Mouse (Mus musculus) small intestine, adult 2 months (tissue): Measurements from ENCODE around the gene Galnt7. TPM values are rescaled to one million over a fixed set of nuclear protein-coding genes. Genes with fewer than 3 reads are reported as not detected.
A peak's percentile ranks its signal among the peaks of the same experiment; 100 is the strongest.

Experiments used
- H3K27ac ChIP-seq: fragments of 200-500 bp; 2 replicates; pipeline ENCODE4 v1.5.1; 2012; ENCODE audit warnings: low read depth, low read length, control low read depth, inconsistent platforms; ENCODE audit not compliant: insufficient read depth
- H3K27me3 ChIP-seq: fragments of 200-500 bp; 2 replicates; pipeline ENCODE4 v1.6.1; 2012; ENCODE audit warnings: mild to moderate bottlenecking, moderate library complexity, low read length, inconsistent platforms; ENCODE audit not compliant: control insufficient read depth, insufficient read depth
- H3K36me3 ChIP-seq: fragments of 200-500 bp; 2 replicates; pipeline ENCODE4 v1.6.1; 2012; ENCODE audit warnings: mild to moderate bottlenecking, low read length, control low read depth, inconsistent platforms; ENCODE audit not compliant: control insufficient read depth, insufficient read depth
- H3K4me1 ChIP-seq: fragments of 200-500 bp; 2 replicates; pipeline ENCODE4 v1.6.1; 2012; ENCODE audit warnings: low read length, inconsistent platforms, mixed read lengths; ENCODE audit not compliant: control insufficient read depth, insufficient read depth, insufficient read length
- H3K4me3 ChIP-seq: fragments of 200-500 bp; 2 replicates; pipeline ENCODE4 v1.5.1; 2012; ENCODE audit warnings: low read depth, mild to moderate bottlenecking, control low read depth, inconsistent platforms, low read length, moderate library complexity
- CTCF ChIP-seq: fragments of 200-500 bp; IDR thresholded peaks from 2 replicates; pipeline ENCODE4 v1.5.1; 2012; ENCODE audit warnings: low read depth, mild to moderate bottlenecking, control low read depth, inconsistent platforms, low read length, moderate library complexity, mixed read lengths; ENCODE audit not compliant: insufficient replicate concordance, insufficient read length; ENCODE audit errors: extremely low read depth
- POLR2A ChIP-seq: fragments of 200-500 bp; IDR thresholded peaks from 2 replicates; pipeline ENCODE4 v1.6.1; 2012; ENCODE audit warnings: low read depth, mild to moderate bottlenecking, control low read depth, inconsistent platforms, low read length, moderate library complexity
- WGBS: fragments of 180-500 bp; shearing (Covaris S2); methylation state at CpG from one replicate; pipeline ENCODE4 v1.1.7; 2018; 5-methylcytosine and 5-hydroxymethylcytosine counted together
- polyA plus RNA-seq: library from polyadenylated mRNA; depleted of rRNA; stranded (reverse); fragments of >200 nt; gene quantifications from 2 replicates; pipeline ENCODE4 v1.2.3, GENCODE M21; 2012

Gene Galnt7
- polyA plus RNA-seq, 1 experiment = 3.7 TPM

GRCm38 (mm10) chr8:57611419-57611977, 41.3 kb downstream of the Galnt7 start:
- peaks cover 14% of the 10 kb centered on the region; the same call in 1 of the 2 replicates for H3K4me1 ChIP-seq
- TF ChIP-seq POLR2A = no peak
- WGBS = 39% methylated on average over 7 of the region's 7 CpGs
- no peak overlapping the region for H3K27ac ChIP-seq
- no peaks in the 10 kb centered on the region for H3K27me3 ChIP-seq
- no peaks in the 10 kb centered on the region for H3K36me3 ChIP-seq
- H3K4me3 ChIP-seq = no peak overlapping the region

- H3K4me1 ChIP-seq = peaks cover 14% of the 10 kb centered on the region; the same call in 1 of the 2 replicates
- no peaks in the 10 kb centered on the region for H3K36me3 ChIP-seq
- TF ChIP-seq CTCF (no peak), POLR2A (no peak)
- WGBS = 46% methylated on average over 11 of the region's 11 CpGs
- no peak overlapping the region for H3K4me3 ChIP-seq
- no peaks in the 10 kb centered on the region for H3K27me3 ChIP-seq
- no peak overlapping the region for H3K27ac ChIP-seq
Observed at GRCm38 (mm10) chr8:57610706-57611418, 42.0 kb downstream of the Galnt7 start.

GRCm38 (mm10) chr8:57602511-57602910, 50.3 kb downstream of the Galnt7 start:
- peaks cover 6% of the 10 kb centered on the region; the same call in 1 of the 2 replicates for H3K4me1 ChIP-seq
- 27% methylated on average over 5 of the region's 5 CpGs for WGBS
- no peaks in the 10 kb centered on the region for H3K27me3 ChIP-seq
- no peak for TF ChIP-seq POLR2A
- no peak for TF ChIP-seq CTCF
- no peaks in the 10 kb centered on the region for H3K36me3 ChIP-seq
- no peak overlapping the region for H3K4me3 ChIP-seq
- H3K27ac ChIP-seq = peak overlapping the region; percentile 69; the same call in 1 of the 2 replicates

GRCm38 (mm10) chr8:57601987-57602418, 50.8 kb downstream of the Galnt7 start:
- peak overlapping the region; percentile 60 for H3K27ac ChIP-seq
- H3K36me3 ChIP-seq = no peaks in the 10 kb centered on the region
- H3K4me3 ChIP-seq = no peak overlapping the region
- WGBS = 23% methylated on average over 12 of the region's 12 CpGs
- H3K27me3 ChIP-seq = no peaks in the 10 kb centered on the region
- H3K4me1 ChIP-seq = peaks cover 8% of the 10 kb centered on the region; the same call in 1 of the 2 replicates
- TF ChIP-seq CTCF = no peak
- TF ChIP-seq POLR2A = no peak

GRCm38 (mm10) chr8:57599813-57600555, 52.8 kb downstream of the Galnt7 start:
- 24% methylated on average over 22 of the region's 22 CpGs for WGBS
- Histone ChIP-seq H3K27ac (peak overlapping the region; percentile 63), H3K4me3 (peak overlapping the region; percentile 49), H3K4me1 (peaks cover 12% of the 10 kb centered on the region; the same call in 1 of the 2 replicates), H3K36me3 (no peaks in the 10 kb centered on the region), H3K27me3 (no peaks in the 10 kb centered on the region)
- TF ChIP-seq CTCF = no peak
- TF ChIP-seq POLR2A = no peak

- Histone ChIP-seq H3K4me3 (no peak overlapping the region), H3K36me3 (no peaks in the 10 kb centered on the region), H3K27ac (no peak overlapping the region), H3K27me3 (no peaks in the 10 kb centered on the region), H3K4me1 (peaks cover 9% of the 10 kb centered on the region; the same call in 1 of the 2 replicates)
- 82% methylated on average over 3 of the region's 3 CpGs for WGBS
- TF ChIP-seq POLR2A = no peak
- no peak for TF ChIP-seq CTCF
Observed at GRCm38 (mm10) chr8:57595853-57596252, 57.0 kb downstream of the Galnt7 start.

GRCm38 (mm10) chr8:57594175-57594885, 58.5 kb downstream of the Galnt7 start:
- WGBS = 21% methylated on average over 6 of the region's 6 CpGs
- no peak for TF ChIP-seq CTCF
- TF ChIP-seq POLR2A = no peak

More at GRCm38 (mm10) chr8:57594175-57594885, 58.5 kb downstream of the Galnt7 start:
- H3K27me3 ChIP-seq = no peaks in the 10 kb centered on the region
- no peaks in the 10 kb centered on the region for H3K36me3 ChIP-seq
- peaks cover 13% of the 10 kb centered on the region; the same call in 1 of the 2 replicates for H3K4me1 ChIP-seq
- H3K27ac ChIP-seq = no peak overlapping the region
- no peak overlapping the region for H3K4me3 ChIP-seq
